ENCODE assay signal across 8 mouse cellular contexts in the genomic region with DNA sequence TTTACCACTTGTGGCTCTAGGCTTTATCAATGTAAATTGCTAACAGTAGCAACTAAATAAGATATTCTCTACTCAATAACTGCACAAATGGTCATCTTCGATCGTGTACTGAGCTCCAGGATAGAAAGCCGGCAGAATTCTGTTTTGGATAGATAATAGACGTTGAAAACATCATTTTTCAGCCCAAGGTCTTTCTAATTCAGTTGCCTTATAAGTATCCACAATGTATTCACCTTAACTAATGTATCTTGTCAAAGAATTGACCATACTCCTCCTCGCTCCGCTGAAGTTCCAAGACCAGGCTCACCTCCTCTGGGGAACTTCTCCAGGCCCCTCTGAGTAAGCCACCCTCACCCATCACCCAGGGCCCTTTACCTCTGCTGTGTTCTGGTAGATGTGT. TPM values are rescaled to one million over a fixed set of nuclear protein-coding genes. Genes with fewer than 3 reads are reported as not detected.
DNase-seq lines count a peak whose midpoint lies in the region; ATAC-seq and TF ChIP-seq lines count a peak whose summit lies in the region.

No protein-coding gene starts in this region.

- intact Hi-C loops in heart, postnatal 10 days (cut with DNase I) = no loop called here
- intact Hi-C loops in left cerebral cortex, postnatal 10 days (cut with DNase I) = no loop called here

- H3K9ac ChIP-seq in heart, embryonic 14.5 days (ENCODE audit: low read length) = peak overlapping the region; percentile 83
- H3K9ac ChIP-seq in ES-E14 (ENCODE audit: insufficient read depth, low read depth, low read length, poor library complexity, severe bottlenecking) = no peak overlapping the region
- H3K9ac ChIP-seq in hindbrain, embryonic 12.5 days = peak overlapping the region; percentile 90

- peaks cover 6% of the 10 kb centered on the region; the same call in 1 of the 2 replicates for H3K36me3 ChIP-seq in heart, embryonic 14.5 days (ENCODE audit: control insufficient read depth, insufficient read depth, low read length)
- peaks cover 3% of the 10 kb centered on the region; the same call in 1 of the 2 replicates for H3K36me3 ChIP-seq in ES-E14 (ENCODE audit: control insufficient read depth, insufficient read depth, low read length, poor library complexity, severe bottlenecking)
- H3K36me3 ChIP-seq in hindbrain, embryonic 12.5 days = peaks cover 31% of the 10 kb centered on the region
- peaks cover 44% of the 10 kb centered on the region for H3K36me3 ChIP-seq in midbrain, embryonic 10.5 days

- H3K27me3 ChIP-seq in heart, embryonic 14.5 days (ENCODE audit: control insufficient read depth, insufficient read depth, low read length) = no peaks in the 10 kb centered on the region
- H3K27me3 ChIP-seq in hindbrain, embryonic 12.5 days = no peaks in the 10 kb centered on the region
- H3K27me3 ChIP-seq in midbrain, embryonic 10.5 days (ENCODE audit: low read depth, poor library complexity, severe bottlenecking) = no peaks in the 10 kb centered on the region

- no peak overlapping the region for H3K27ac ChIP-seq in heart, embryonic 14.5 days (replicated peaks in 1 of 2; ENCODE audit: control insufficient read depth in 1 of 2, insufficient read depth in 1 of 2, low read depth in 2 of 2, low read length in 2 of 2)
- H3K27ac ChIP-seq in ES-E14 (ENCODE audit: insufficient read depth, low read depth, low read length, poor library complexity, severe bottlenecking) = no peak overlapping the region
- no peak overlapping the region for H3K27ac ChIP-seq in hindbrain, embryonic 12.5 days
- H3K27ac ChIP-seq in midbrain, embryonic 10.5 days (replicated peaks) = peak overlapping the region; percentile 99

- no peak for DNase-seq in heart, postnatal 10 days
- no peak for DNase-seq in ES-E14 (ENCODE audit: low read depth, low spot score)
- DNase-seq in midbrain, embryonic 10.5 days (ENCODE audit: low spot score) = no peak
- no peak for DNase-seq in left cerebral cortex, postnatal 10 days (ENCODE audit: extremely low spot score in 1 of 2, low spot score in 2 of 2)
- no peak for DNase-seq in adrenal gland, postnatal 4 days (ENCODE audit: low spot score in 2 of 2)
- DNase-seq in frontal cortex, adult 2 months (ENCODE audit: extremely low spot score in 1 of 2, low spot score in 1 of 2) = no peak

- H3K4me1 ChIP-seq in heart, embryonic 14.5 days (ENCODE audit: control insufficient read depth in 2 of 2, insufficient read depth in 2 of 2, low read length in 2 of 2) = peaks cover 0 to 4% of the 10 kb centered on the region in 2 experiments; a peak in 2 of 4 replicates
- H3K4me1 ChIP-seq in ES-E14 (ENCODE audit: control insufficient read depth in 2 of 2, insufficient read depth in 2 of 2, low read length in 2 of 2, poor library complexity in 1 of 2) = peaks cover 0 to 2% of the 10 kb centered on the region in 2 experiments; a peak in 1 of 4 replicates
- H3K4me1 ChIP-seq in hindbrain, embryonic 12.5 days = peaks cover 15% of the 10 kb centered on the region
- peaks cover 24% of the 10 kb centered on the region for H3K4me1 ChIP-seq in midbrain, embryonic 10.5 days

- no peaks in the 10 kb centered on the region for H3K9me3 ChIP-seq in heart, embryonic 14.5 days (ENCODE audit: control insufficient read depth, low read length)
- no peaks in the 10 kb centered on the region for H3K9me3 ChIP-seq in ES-E14 (ENCODE audit: control insufficient read depth, insufficient read depth, low read depth, low read length)
- H3K9me3 ChIP-seq in hindbrain, embryonic 12.5 days (replicated peaks) = peaks cover 3% of the 10 kb centered on the region; the same call in 1 of the 2 replicates
- peaks cover 11% of the 10 kb centered on the region; the same call in 1 of the 2 replicates for H3K9me3 ChIP-seq in midbrain, embryonic 10.5 days (replicated peaks)

- no peak for ATAC-seq in heart, embryonic 14.5 days (ENCODE audit: insufficient number of reproducible peaks, insufficient read depth, low FRiP score, low read depth)
- ATAC-seq in hindbrain, embryonic 12.5 days (ENCODE audit: low FRiP score) = no peak

- peak overlapping the region; percentile 82 for H3K4me2 ChIP-seq in heart, embryonic 14.5 days (ENCODE audit: low read length)
- peak overlapping the region; percentile 69 for H3K4me2 ChIP-seq in hindbrain, embryonic 12.5 days (replicated peaks)

- H3K4me3 ChIP-seq in heart, embryonic 14.5 days (ENCODE audit: control insufficient read depth in 1 of 2, insufficient read depth in 1 of 2, low read depth in 1 of 2, low read length in 2 of 2) = peak overlapping the region in 1 of 2 experiments; percentile 74; a peak in 2 of 4 replicates
- peak overlapping the region; percentile 2 to 83; a peak in 3 of 4 replicates for H3K4me3 ChIP-seq in ES-E14 (ENCODE audit: insufficient read depth in 1 of 2, low read depth in 1 of 2, low read length in 2 of 2, poor library complexity in 1 of 2, severe bottlenecking in 1 of 2)
- peak overlapping the region; percentile 84 for H3K4me3 ChIP-seq in hindbrain, embryonic 12.5 days
- H3K4me3 ChIP-seq in midbrain, embryonic 10.5 days = peak overlapping the region; percentile 87

- in situ Hi-C loops in ES-E14 (cut with MboI; ENCODE audit: low sequenced_read_pairs in 2 of 2, unreplicated experiment in 2 of 2) = no loop called here

- WGBS in heart, embryonic 14.5 days = 53% methylated on average over 6 of the region's 6 CpGs
- WGBS in hindbrain, embryonic 12.5 days = 57% methylated on average over 6 of the region's 6 CpGs
- 52% methylated on average over 6 of the region's 6 CpGs for WGBS in midbrain, embryonic 10.5 days

TF ChIP-seq in ES-E14, 5 proteins besides CTCF, POLR2A, EP300 and RAD21:
- TF ChIP-seq CHD2 (IDR thresholded peaks at IDR 0.05; ENCODE audit: low read depth, low read length) (no peak), ZNF384 (IDR thresholded peaks at IDR 0.05; ENCODE audit: low read depth, low read length) (no peak), ZC3H11A (IDR thresholded peaks at IDR 0.05; ENCODE audit: borderline replicate concordance, low read depth, low read length) (no peak), HCFC1 (IDR thresholded peaks at IDR 0.05; ENCODE audit: borderline replicate concordance, insufficient read depth, low read length) (no peak), MAFK (IDR thresholded peaks at IDR 0.05; ENCODE audit: insufficient read depth, low read depth, low read length) (no peak)
TF ChIP-seq in ES-E14: peak in this region for 0.

RNA-seq across cellular contexts. Expression of a gene that starts 1.2 kb away (rescaled TPM):
- polyA plus RNA-seq in heart, embryonic 14.5 days (2014; fragmentation: Nextera tagmentation; extraction: Ambion mirVana) = 15.9 and 18.9 TPM in 2 replicates
- 1 to 10 TPM; 4.4 to 4.7 TPM for total RNA-seq in heart, postnatal 10 days (2021)
- 5.9 and 10.5 TPM in 2 replicates for total RNA-seq in ES-E14 (2012; rRNA removed)
- polyA plus RNA-seq in hindbrain, embryonic 12.5 days (2016; fragmentation: Nextera tagmentation; extraction: Ambion mirVana) = 96.2 and 105 TPM in 2 replicates
- 99.1 and 109 TPM in 2 replicates for polyA plus RNA-seq in midbrain, embryonic 10.5 days (2016; fragmentation: Nextera tagmentation; extraction: Ambion mirVana)
- total RNA-seq in left cerebral cortex, postnatal 10 days (2021) = 10 to 100 TPM; 78.5 to 91.2 TPM
- total RNA-seq in adrenal gland, postnatal 4 days (2021) = 10 to 100 TPM; 13.0 to 19.5 TPM
- 29.2 and 37.4 TPM in 2 replicates for polyA plus RNA-seq in frontal cortex, adult 2 months (2012; rRNA removed)

RNA-seq across cellular contexts. Expression of a gene that starts 40.3 kb away (rescaled TPM):
- polyA plus RNA-seq in heart, embryonic 14.5 days (2014; fragmentation: Nextera tagmentation; extraction: Ambion mirVana) = 97.6 and 107 TPM in 2 replicates
- 10 to 100 TPM; 48.9 TPM for total RNA-seq in heart, postnatal 10 days (2021)
- 73.2 and 86.7 TPM in 2 replicates for total RNA-seq in ES-E14 (2012; rRNA removed)
- polyA plus RNA-seq in hindbrain, embryonic 12.5 days (2016; fragmentation: Nextera tagmentation; extraction: Ambion mirVana) = 154 and 157 TPM in 2 replicates
- polyA plus RNA-seq in midbrain, embryonic 10.5 days (2016; fragmentation: Nextera tagmentation; extraction: Ambion mirVana) = 149 and 170 TPM in 2 replicates
- total RNA-seq in left cerebral cortex, postnatal 10 days (2021) = 10 to 100 TPM; 84.6 to 87.7 TPM
- 100 to 1,000 TPM; 112 to 118 TPM for total RNA-seq in adrenal gland, postnatal 4 days (2021)
- polyA plus RNA-seq in frontal cortex, adult 2 months (2012; rRNA removed) = 99.6 and 110 TPM in 2 replicates

RNA-seq across cellular contexts. Expression of a gene that starts 54.3 kb away (rescaled TPM):
- polyA plus RNA-seq in heart, embryonic 14.5 days (2014; fragmentation: Nextera tagmentation; extraction: Ambion mirVana) = 13.7 and 18.1 TPM in 2 replicates
- total RNA-seq in heart, postnatal 10 days (2021) = 1 to 10 TPM in 1 of 2 experiments, under 1 TPM in 1; 0.45 to 2.1 TPM
- total RNA-seq in ES-E14 (2012; rRNA removed) = 47.7 and 74.0 TPM in 2 replicates
- polyA plus RNA-seq in hindbrain, embryonic 12.5 days (2016; fragmentation: Nextera tagmentation; extraction: Ambion mirVana) = 55.0 and 60.0 TPM in 2 replicates
- 153 and 184 TPM in 2 replicates for polyA plus RNA-seq in midbrain, embryonic 10.5 days (2016; fragmentation: Nextera tagmentation; extraction: Ambion mirVana)
- total RNA-seq in left cerebral cortex, postnatal 10 days (2021) = 1 to 10 TPM; 2.6 to 3.6 TPM
- total RNA-seq in adrenal gland, postnatal 4 days (2021) = 10 to 100 TPM in 1 of 2 experiments, 1 to 10 TPM in 1; 8.4 to 13.1 TPM
- 4.8 and 5.2 TPM in 2 replicates for polyA plus RNA-seq in frontal cortex, adult 2 months (2012; rRNA removed)
